Mouse (Mus musculus) embryonic facial prominence, embryonic 11.5 days (tissue): ENCODE data around the gene Trim47. TPM values are rescaled to one million over a fixed set of nuclear protein-coding genes. Genes with fewer than 3 reads are reported as not detected.

Experiments
- ATAC-seq: fragments of 200-750 bp; cut with Nextera tagmentation; replicated peaks from 2 replicates; pipeline ENCODE4 v1.8.0; 2017; ENCODE audit warnings: low read depth; ENCODE audit not compliant: insufficient number of reproducible peaks, low FRiP score, low TSS enrichment
- DNase-seq: peaks from one replicate; pipeline ENCODE4 v3.0.0-alpha.2; 2015; ENCODE audit warnings: low spot score
- H3K27ac ChIP-seq: fragments of 300-500 bp; sonication (generic); replicated peaks from 2 replicates; pipeline ENCODE4 v1.5.1; 2014; ENCODE audit warnings: mild to moderate bottlenecking, low read depth, low read length, control low read depth
- H3K27me3 ChIP-seq: fragments of 300-500 bp; sonication (generic); 2 replicates; pipeline ENCODE4 v1.6.1; 2014; ENCODE audit warnings: mild to moderate bottlenecking, low read length, moderate library complexity, mixed read lengths; ENCODE audit not compliant: control insufficient read depth, insufficient read depth
- H3K36me3 ChIP-seq: fragments of 300-500 bp; sonication (generic); replicated peaks from 2 replicates; pipeline ENCODE4 v1.6.1; 2014; ENCODE audit warnings: low read depth, mild to moderate bottlenecking, low read length, moderate library complexity, mixed read lengths; ENCODE audit not compliant: control insufficient read depth, insufficient read depth
- H3K4me1 ChIP-seq: fragments of 300-500 bp; sonication (generic); 2 replicates; pipeline ENCODE4 v1.6.1; 2014; ENCODE audit warnings: low read length, mixed read lengths; ENCODE audit not compliant: control insufficient read depth, insufficient read depth
- H3K4me2 ChIP-seq: fragments of 300-500 bp; sonication (generic); 2 replicates; pipeline ENCODE4 v1.6.1; 2014; ENCODE audit warnings: low read depth, mild to moderate bottlenecking, control low read depth, low read length, moderate library complexity
- H3K4me3 ChIP-seq: fragments of 300-500 bp; sonication (generic); 2 replicates; pipeline ENCODE4 v1.5.1; 2014; ENCODE audit warnings: low read depth, low read length, control low read depth
- H3K9ac ChIP-seq: fragments of 300-500 bp; sonication (generic); replicated peaks from 2 replicates; pipeline ENCODE4 v1.6.1; 2014; ENCODE audit warnings: mild to moderate bottlenecking, control low read depth, low read length
- H3K9me3 ChIP-seq: fragments of 300-500 bp; sonication (generic); replicated peaks from 2 replicates; pipeline ENCODE4 v1.6.1; 2016; ENCODE audit warnings: mild to moderate bottlenecking, low read length, inconsistent platforms, mixed read lengths; ENCODE audit not compliant: control insufficient read depth
- WGBS: fragments of 180-500 bp; shearing (Covaris S2); extraction: QIAGEN DNeasy Blood & Tissue Kit; methylation state at CpG from one replicate; pipeline ENCODE4 v1.1.7; 2014; 5-methylcytosine and 5-hydroxymethylcytosine counted together
- polyA plus RNA-seq: library from polyadenylated mRNA; unstranded; fragments of >200 nt; fragmentation: Nextera tagmentation; extraction: Ambion mirVana; gene quantifications from 2 replicates; pipeline ENCODE4 v1.2.1, GENCODE M21; 2014

The Trim47 gene
- polyA plus RNA-seq, 1 experiment from 2014 or later: 4.5 TPM

DNA sequence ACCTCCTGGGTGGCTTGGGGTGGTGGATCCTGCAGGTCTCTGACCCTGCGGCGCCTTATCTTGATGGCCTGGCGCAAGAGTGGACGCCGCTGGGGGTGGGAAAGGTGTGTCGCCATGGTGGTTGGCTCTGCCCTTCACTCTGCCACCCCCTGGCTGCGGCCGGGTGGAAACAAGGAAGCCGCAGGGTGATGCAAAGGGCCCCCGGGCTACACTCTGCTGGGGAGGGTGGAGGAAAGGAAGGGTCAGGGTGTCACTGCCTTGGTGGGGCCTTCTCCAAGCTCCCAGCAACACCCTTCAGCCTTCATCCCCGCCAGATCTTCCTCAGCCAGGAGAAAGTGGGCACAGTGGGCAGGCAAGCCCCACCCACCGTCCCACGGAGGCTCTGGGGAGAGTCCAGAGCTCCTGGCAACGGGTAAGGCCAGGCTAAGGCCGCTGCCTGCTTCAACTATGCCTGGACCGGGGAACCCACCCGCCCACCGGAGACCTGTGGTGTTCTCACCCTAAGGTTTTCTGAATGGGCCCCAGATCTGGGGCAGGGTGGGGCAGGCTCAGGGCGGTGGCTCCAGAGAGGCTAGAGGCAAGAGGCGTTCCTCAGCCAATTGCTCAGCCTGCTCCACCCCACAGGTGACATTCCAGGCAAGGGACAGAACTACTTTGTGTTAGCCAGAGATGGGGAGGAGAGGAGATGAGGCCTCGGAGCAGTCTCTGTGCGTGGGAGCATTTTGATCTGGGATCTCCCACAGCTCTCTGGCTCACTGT lies 49.4 kb downstream of the Trim47 start, which contains the start of gene Unc13d:
Gene Unc13d, minus strand, starts transcription at position 516 of the 759 bp plus-strand sequence.
- no peaks in the 10 kb centered on the region for H3K9me3 ChIP-seq
- ATAC-seq: no peak
- H3K27ac ChIP-seq: 0 out of 2 replicates have a peak within 1 kb of the TSS, but pooled peaks have one; percentile 14
- WGBS: 71% methylated on average over 22 of the region's 22 CpGs
- no peaks in the 10 kb centered on the region; the same call in none of the 2 replicates for H3K36me3 ChIP-seq
- H3K4me1 ChIP-seq: no peaks in the 10 kb centered on the region
- DNase-seq: no peak
- peak within 1 kb of the TSS; percentile 49 for H3K4me2 ChIP-seq
- H3K4me3 ChIP-seq: peak within 1 kb of the TSS; percentile 15; the same call in 1 of the 2 replicates
- no peaks in the 10 kb centered on the region for H3K27me3 ChIP-seq
- peak within 1 kb of the TSS; percentile 32; the same call in 1 of the 2 replicates for H3K9ac ChIP-seq

DNA sequence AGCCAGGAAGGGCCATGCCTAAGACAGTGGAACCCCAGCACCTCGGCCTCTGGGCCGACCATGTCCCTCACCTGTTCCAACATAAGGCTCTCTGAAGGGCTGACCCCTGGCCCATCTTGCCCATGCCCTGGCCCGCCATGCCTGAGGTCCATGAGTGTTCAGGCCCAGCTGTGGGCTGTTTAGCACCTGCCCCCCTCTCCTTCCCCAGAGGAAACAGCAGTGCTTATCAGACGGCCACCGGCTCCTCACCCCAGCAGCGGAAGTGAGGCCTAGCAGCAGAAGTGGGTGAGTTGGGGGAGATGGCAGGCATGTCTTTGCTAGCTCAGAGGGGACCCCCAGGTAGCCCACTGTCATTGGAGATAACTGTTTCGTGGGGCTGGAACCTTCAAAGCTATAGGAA lies 50.2 kb downstream of the Trim47 start:
- no peak overlapping the region for H3K4me3 ChIP-seq
- no peaks in the 10 kb centered on the region; the same call in none of the 2 replicates for H3K36me3 ChIP-seq
- ATAC-seq (no peak), DNase-seq (no peak)
- H3K9me3 ChIP-seq: no peaks in the 10 kb centered on the region
- no peak overlapping the region for H3K27ac ChIP-seq
- H3K9ac ChIP-seq: no peak overlapping the region
- H3K4me2 ChIP-seq: no peak overlapping the region
- no peaks in the 10 kb centered on the region for H3K4me1 ChIP-seq
- no peaks in the 10 kb centered on the region for H3K27me3 ChIP-seq
- 84% methylated on average over 7 of the region's 7 CpGs for WGBS

DNA sequence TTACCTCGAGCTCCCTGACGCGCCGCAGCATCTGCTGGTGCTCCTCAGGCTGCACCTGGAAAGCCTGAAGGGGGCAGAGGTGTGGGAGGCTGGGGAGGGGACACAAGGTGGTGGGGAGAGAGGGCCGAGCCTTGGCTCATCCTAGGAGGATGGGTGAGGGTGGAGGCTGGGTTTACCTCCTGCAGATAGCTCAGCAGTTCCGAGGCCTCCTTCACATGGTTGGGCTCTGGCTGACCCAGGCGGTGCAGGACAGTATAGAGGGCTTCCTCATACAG lies 50.8 kb downstream of the Trim47 start:
- no peak for DNase-seq
- ATAC-seq: no peak
- H3K27me3 ChIP-seq: no peaks in the 10 kb centered on the region

DNA sequence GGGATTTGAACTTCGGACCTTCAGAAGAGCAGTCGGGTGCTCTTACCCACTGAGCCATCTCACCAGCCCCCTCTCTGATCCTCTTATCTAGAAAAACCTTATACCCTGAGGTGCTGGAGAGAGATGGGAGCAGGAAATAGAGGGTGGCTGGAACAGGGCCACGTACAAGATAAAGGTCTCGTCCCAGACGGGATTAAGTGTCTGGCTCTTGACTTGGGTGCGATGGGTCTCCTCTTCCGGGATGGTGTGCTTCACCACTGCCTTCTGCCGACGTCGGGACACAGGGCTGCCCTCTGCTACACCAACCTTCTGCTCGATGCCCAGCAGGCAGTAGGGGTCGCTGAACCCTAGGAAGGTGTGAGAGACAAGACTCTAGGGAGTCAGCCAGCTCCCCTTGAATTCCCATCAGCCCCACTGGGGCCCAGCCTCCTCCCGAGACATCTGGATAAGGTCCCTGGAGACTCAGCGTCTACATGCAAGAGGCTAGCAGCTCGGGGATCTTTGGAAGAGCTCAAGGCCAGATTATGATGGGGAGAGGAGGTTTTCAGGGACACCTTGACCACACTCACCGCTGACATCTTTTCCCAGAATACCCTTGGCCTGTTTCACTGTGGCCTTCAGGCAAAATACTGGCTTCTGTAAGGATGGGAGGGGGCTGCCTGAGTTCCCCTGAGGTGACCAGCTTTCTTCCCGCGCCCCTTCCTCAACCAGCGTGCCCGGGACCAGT lies 51.3 kb downstream of the Trim47 start:
- H3K4me2 ChIP-seq: no peak overlapping the region
- DNase-seq: no peak
- H3K27ac ChIP-seq: no peak overlapping the region
- no peak overlapping the region for H3K4me3 ChIP-seq
- no peak overlapping the region for H3K9ac ChIP-seq
- 54% methylated on average over 20 of the region's 20 CpGs for WGBS
- no peak for ATAC-seq
- H3K36me3 ChIP-seq: no peaks in the 10 kb centered on the region; the same call in none of the 2 replicates
- no peaks in the 10 kb centered on the region for H3K9me3 ChIP-seq
- H3K4me1 ChIP-seq: no peaks in the 10 kb centered on the region
- no peaks in the 10 kb centered on the region for H3K27me3 ChIP-seq

More for the DNA sequence above, 50.8 kb downstream of the Trim47 start:
- Histone ChIP-seq H3K4me1 (no peaks in the 10 kb centered on the region), H3K36me3 (no peaks in the 10 kb centered on the region; the same call in none of the 2 replicates), H3K9me3 (no peaks in the 10 kb centered on the region), H3K4me2 (no peak overlapping the region), H3K9ac (no peak overlapping the region), H3K4me3 (no peak overlapping the region), H3K27ac (no peak overlapping the region)
- WGBS: 62% methylated on average over 7 of the region's 7 CpGs

DNA sequence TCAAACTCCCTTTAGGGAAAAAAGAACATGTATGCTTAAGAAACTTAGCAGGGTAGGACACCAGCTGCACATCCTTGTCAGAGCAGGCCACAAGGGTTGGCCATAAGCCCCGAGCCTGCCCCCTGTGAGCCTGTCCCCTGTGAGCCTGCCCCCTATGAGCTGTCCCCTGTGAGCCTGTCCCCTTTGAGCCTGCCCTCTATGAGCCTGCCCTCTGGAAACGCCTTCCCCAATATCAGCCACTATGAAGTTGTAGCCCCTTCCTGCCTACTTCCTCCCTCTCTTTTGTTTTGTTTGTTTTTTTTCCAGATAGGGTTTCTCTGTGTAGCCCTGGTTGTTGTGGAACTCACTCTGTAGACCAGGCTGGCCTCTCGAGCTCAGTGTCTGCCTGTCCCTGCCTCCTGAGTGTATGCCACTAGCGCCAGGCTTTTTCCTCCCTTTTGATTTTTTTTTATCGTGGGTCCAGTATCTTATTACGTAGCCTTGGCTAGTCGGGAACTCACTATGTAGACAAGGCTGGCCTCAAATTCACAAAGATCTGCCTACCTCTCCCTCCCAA lies 52.5 kb downstream of the Trim47 start:
- no peak overlapping the region for H3K9ac ChIP-seq
- H3K27ac ChIP-seq: no peak overlapping the region
- WGBS: 49% methylated on average over 7 of the region's 7 CpGs
- H3K36me3 ChIP-seq: no peaks in the 10 kb centered on the region
- no peaks in the 10 kb centered on the region for H3K9me3 ChIP-seq
- ATAC-seq: no peak
- H3K4me2 ChIP-seq: no peak overlapping the region
- no peak overlapping the region for H3K4me3 ChIP-seq
- no peaks in the 10 kb centered on the region for H3K4me1 ChIP-seq
- DNase-seq: no peak
- no peaks in the 10 kb centered on the region for H3K27me3 ChIP-seq

DNA sequence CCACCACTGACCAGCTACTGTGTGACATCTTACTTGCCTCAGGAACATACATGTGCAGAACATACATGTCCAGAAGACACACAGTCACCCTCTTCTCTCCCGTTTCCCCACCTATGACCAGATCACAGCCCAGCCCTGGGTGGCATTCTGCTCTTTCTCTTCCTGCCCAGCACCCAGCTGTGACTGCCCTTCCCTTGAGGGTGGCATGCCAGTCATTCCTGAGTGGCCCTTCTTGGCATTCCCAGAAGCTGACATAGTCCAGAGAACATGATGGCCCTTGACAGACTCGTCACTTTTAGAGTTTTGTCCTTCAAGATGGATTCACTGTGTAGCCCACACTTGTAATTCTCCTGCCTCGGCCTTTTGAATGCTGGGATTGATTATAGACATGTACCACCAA lies 54.4 kb downstream of the Trim47 start:
- ATAC-seq (no peak), DNase-seq (no peak)
- 80% methylated on average over 3 of the region's 3 CpGs for WGBS

DNA sequence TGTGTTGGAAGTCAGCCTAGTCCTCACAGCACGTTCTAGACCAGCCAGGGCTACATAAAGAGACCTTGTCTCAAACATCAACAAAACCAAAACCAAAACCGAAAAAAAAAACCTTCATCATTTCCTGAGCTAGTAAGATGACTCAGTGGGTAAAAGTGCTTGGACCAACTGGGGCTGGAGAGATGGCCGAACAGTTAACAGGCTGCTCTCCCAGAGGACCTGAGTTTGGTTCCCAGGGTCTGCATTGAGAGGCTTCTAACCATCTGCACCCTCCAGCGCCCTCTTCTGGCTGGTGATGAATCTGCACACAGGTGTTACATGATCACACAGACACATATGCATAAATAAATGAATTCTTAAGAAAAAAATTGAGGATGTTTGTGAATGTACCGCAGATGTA lies 55.5 kb downstream of the Trim47 start:
- Histone ChIP-seq H3K27me3 (no peaks in the 10 kb centered on the region), H3K4me1 (no peaks in the 10 kb centered on the region), H3K4me2 (no peak overlapping the region), H3K27ac (no peak overlapping the region), H3K36me3 (no peaks in the 10 kb centered on the region), H3K4me3 (no peak overlapping the region), H3K9ac (no peak overlapping the region), H3K9me3 (no peaks in the 10 kb centered on the region)
- ATAC-seq (no peak), DNase-seq (peak; percentile 14)
- 60% methylated on average over 5 of the region's 5 CpGs for WGBS

More for the DNA sequence above, 54.4 kb downstream of the Trim47 start:
- Histone ChIP-seq H3K9me3 (no peaks in the 10 kb centered on the region), H3K27me3 (no peaks in the 10 kb centered on the region), H3K4me2 (no peak overlapping the region), H3K9ac (no peak overlapping the region), H3K27ac (no peak overlapping the region), H3K4me1 (no peaks in the 10 kb centered on the region), H3K36me3 (no peaks in the 10 kb centered on the region), H3K4me3 (no peak overlapping the region)

DNA sequence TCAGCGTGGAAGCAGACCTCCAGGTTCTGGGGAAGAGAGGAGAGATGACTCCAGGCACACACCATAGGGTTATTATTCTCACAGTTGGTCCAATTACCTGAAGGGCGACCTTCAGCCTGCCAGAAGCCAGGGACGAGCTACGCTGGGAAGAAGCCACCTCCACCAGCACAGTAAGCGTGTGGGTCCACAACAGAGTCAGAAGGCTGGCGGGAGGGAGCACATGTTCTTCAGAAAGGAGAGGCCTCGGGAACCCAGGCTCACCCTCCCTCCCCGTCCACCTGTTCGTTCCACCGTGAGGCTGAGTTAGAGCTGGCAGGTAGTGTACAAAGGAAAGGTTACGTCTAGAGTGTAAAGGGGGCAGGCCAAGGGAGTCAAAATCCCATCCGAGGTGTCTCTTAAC lies 61.7 kb downstream of the Trim47 start:
- no peak overlapping the region for H3K4me2 ChIP-seq
- H3K27me3 ChIP-seq: no peaks in the 10 kb centered on the region
- no peak overlapping the region for H3K4me3 ChIP-seq
- DNase-seq (no peak), ATAC-seq (no peak)
- peaks cover 4% of the 10 kb centered on the region; the same call in 1 of the 2 replicates for H3K36me3 ChIP-seq
- H3K4me1 ChIP-seq: no peaks in the 10 kb centered on the region
- WGBS: 91% methylated on average over 12 of the region's 12 CpGs
- no peak overlapping the region for H3K9ac ChIP-seq
- no peaks in the 10 kb centered on the region for H3K9me3 ChIP-seq
- no peak overlapping the region for H3K27ac ChIP-seq
